Mouse (Mus musculus) naive thymus-derived CD4-positive, alpha-beta T cell, adult 2 months (primary cell): ENCODE measurements around the gene Psmc3.

Experiments
- DNase-seq: peaks from one replicate; pipeline ENCODE4 v3.0.0-alpha.2; 2011; ENCODE audit warnings: low read depth

Psmc3 gene

GRCm38 (mm10) chr2:91053181-91053933 lies 452 bp upstream of the Psmc3 start:
- peak; percentile 48 for DNase-seq

- DNase-seq, result no peak
These were observed 4.6 kb downstream of the Psmc3 start for GRCm38 (mm10) chr2:91058435-91058834.

- DNase-seq, result no peak
These were observed 5.6 kb downstream of the Psmc3 start for GRCm38 (mm10) chr2:91059376-91059775.

GRCm38 (mm10) chr2:91060544-91061355 lies 6.9 kb downstream of the Psmc3 start:
- DNase-seq, result no peak

GRCm38 (mm10) chr2:91061849-91062481 lies 8.2 kb downstream of the Psmc3 start:
- DNase-seq, result no peak

- DNase-seq, result no peak
These were observed 9.2 kb downstream of the Psmc3 start for GRCm38 (mm10) chr2:91062779-91063606.

- DNase-seq, result no peak
These were observed 10.4 kb downstream of the Psmc3 start for GRCm38 (mm10) chr2:91064211-91064610.

GRCm38 (mm10) chr2:91065544-91065943 lies 11.7 kb downstream of the Psmc3 start:
- DNase-seq, result peak; percentile 69

GRCm38 (mm10) chr2:91066455-91066854 lies 12.6 kb downstream of the Psmc3 start:
- no peak for DNase-seq

- DNase-seq, result no peak
These were observed 14.5 kb downstream of the Psmc3 start for GRCm38 (mm10) chr2:91068162-91068871.

GRCm38 (mm10) chr2:91068872-91069165 lies 15.0 kb downstream of the Psmc3 start:
- no peak for DNase-seq

- peak; percentile 42 for DNase-seq
These were observed 15.6 kb downstream of the Psmc3 start for GRCm38 (mm10) chr2:91069306-91070000.

- DNase-seq, result peak; percentile 96
These were observed 16.4 kb downstream of the Psmc3 start, which contains the start of gene Slc39a13 for GRCm38 (mm10) chr2:91070076-91070800. Gene Slc39a13 (minus strand): TSS chr2:91070417.

- DNase-seq, result no peak
These were observed 17.2 kb downstream of the Psmc3 start for GRCm38 (mm10) chr2:91071059-91071458.

GRCm38 (mm10) chr2:91072092-91072491 lies 18.3 kb downstream of the Psmc3 start:
- no peak for DNase-seq

GRCm38 (mm10) chr2:91077957-91078313 lies 24.1 kb downstream of the Psmc3 start:
- no peak for DNase-seq

- DNase-seq, result peak; percentile 70
These were observed 24.7 kb downstream of the Psmc3 start for GRCm38 (mm10) chr2:91078314-91079025.

- DNase-seq, result no peak
These were observed 25.2 kb downstream of the Psmc3 start for GRCm38 (mm10) chr2:91079026-91079384.

- DNase-seq, result peak; percentile 61
These were observed 27.1 kb downstream of the Psmc3 start for GRCm38 (mm10) chr2:91080784-91081513.
